Mouse (Mus musculus): ENCODE measurements around the gene Csrp1. TPM values are rescaled to one million over a fixed set of nuclear protein-coding genes. Genes with fewer than 3 reads are reported as not detected.

Gene Csrp1
- total and polyA plus RNA-seq, 3 experiments: 44.4 to 73.0 TPM; not detected in 1

GRCm38 (mm10) chr1:135776596-135776995, 56.7 kb downstream of the Csrp1 start:
- Histone ChIP-seq H3K9me3 (replicated peaks; ENCODE audit: insufficient read depth, low read length) (no peaks in the 10 kb centered on the region), H3K36me3 (ENCODE audit: control insufficient read depth in 1 of 2, insufficient read depth in 2 of 2, low read length in 2 of 2) (peaks cover 0 to 4% of the 10 kb centered on the region in 2 experiments; a peak in 1 of 4 replicates), H3K4me1 (ENCODE audit: control insufficient read depth in 1 of 2, insufficient read depth in 2 of 2, low read length in 2 of 2) (peaks cover 0 to 6% of the 10 kb centered on the region in 2 experiments; a peak in 2 of 4 replicates), H3K27me3 (ENCODE audit: control insufficient read depth in 1 of 2, insufficient read depth in 2 of 2, low read length in 2 of 2) (no peaks in the 10 kb centered on the region), H3K27ac (ENCODE audit: control insufficient read depth, low read depth, low read length) (no peak overlapping the region), H3K4me3 (ENCODE audit: control insufficient read depth in 1 of 2, insufficient read depth in 1 of 2, low read depth in 2 of 2, low read length in 2 of 2) (no peak overlapping the region), H3K79me2 (ENCODE audit: control insufficient read depth, insufficient read depth, low read length, poor library complexity) (no peaks in the 10 kb centered on the region), H3K9ac (ENCODE audit: control insufficient read depth, low read depth, low read length, poor library complexity, severe bottlenecking) (no peak overlapping the region)
- TF ChIP-seq GABPA (IDR thresholded peaks at IDR 0.05; ENCODE audit: low read depth, low read length) (no peak), MEF2A (IDR thresholded peaks at IDR 0.05; ENCODE audit: extremely low read depth, insufficient replicate concordance, low read depth, low read length, poor library complexity, severe bottlenecking) (no peak), SIN3A (IDR thresholded peaks at IDR 0.05; ENCODE audit: low read length) (no peak), ELF1 (IDR thresholded peaks at IDR 0.05; ENCODE audit: low read depth, low read length) (no peak), MYC (IDR thresholded peaks at IDR 0.05; ENCODE audit: low read depth, low read length) (no peak), POLR2AphosphoS5 (IDR thresholded peaks at IDR 0.05; ENCODE audit: borderline replicate concordance, low read depth, low read length) (no peak), USF2 (IDR thresholded peaks at IDR 0.05; ENCODE audit: borderline replicate concordance in 1 of 2, insufficient read depth in 1 of 2, low read depth in 1 of 2, low read length in 2 of 2) (no peak), NRF1 (IDR thresholded peaks at IDR 0.05; ENCODE audit: insufficient read depth, low read depth, low read length, poor library complexity, severe bottlenecking) (no peak), CHD1 (IDR thresholded peaks at IDR 0.05; ENCODE audit: low read depth, low read length) (no peak), ZNF384 (IDR thresholded peaks at IDR 0.05; ENCODE audit: low read depth, low read length) (no peak), CTCF (IDR thresholded peaks at IDR 0.05 in 2 of 3, conservative IDR thresholded peaks at IDR 0.05 in 1 of 3; ENCODE audit: control insufficient read depth in 1 of 3, insufficient read depth in 1 of 3, low read depth in 2 of 3, low read length in 3 of 3, poor library complexity in 1 of 3, severe bottlenecking in 1 of 3) (no peak), MYB (IDR thresholded peaks at IDR 0.05; ENCODE audit: low read depth, low read length) (no peak), TBP (IDR thresholded peaks at IDR 0.05; ENCODE audit: low read depth, low read length) (no peak), TAL1 (IDR thresholded peaks at IDR 0.05; ENCODE audit: low read length) (no peak), ZKSCAN1 (IDR thresholded peaks at IDR 0.05; ENCODE audit: low read depth, low read length) (no peak), MXI1 (IDR thresholded peaks at IDR 0.05; ENCODE audit: low read depth, low read length) (no peak), USF1 (IDR thresholded peaks at IDR 0.05; ENCODE audit: low read depth, low read length) (no peak), JUND (IDR thresholded peaks at IDR 0.05; ENCODE audit: low read depth, low read length) (no peak)
- no peak for DNase-seq (ENCODE audit: low read depth, low spot score)

GRCm38 (mm10) chr1:135777046-135777445, 57.2 kb downstream of the Csrp1 start:
- Histone ChIP-seq H3K27ac (ENCODE audit: control insufficient read depth, low read depth, low read length) (no peak overlapping the region), H3K36me3 (ENCODE audit: control insufficient read depth in 1 of 2, insufficient read depth in 2 of 2, low read length in 2 of 2) (peaks cover 0 to 4% of the 10 kb centered on the region in 2 experiments; a peak in 1 of 4 replicates), H3K4me3 (ENCODE audit: control insufficient read depth in 1 of 2, insufficient read depth in 1 of 2, low read depth in 2 of 2, low read length in 2 of 2) (no peak overlapping the region), H3K9ac (ENCODE audit: control insufficient read depth, low read depth, low read length, poor library complexity, severe bottlenecking) (no peak overlapping the region), H3K9me3 (replicated peaks; ENCODE audit: insufficient read depth, low read length) (no peaks in the 10 kb centered on the region), H3K27me3 (ENCODE audit: control insufficient read depth in 1 of 2, insufficient read depth in 2 of 2, low read length in 2 of 2) (no peaks in the 10 kb centered on the region), H3K4me1 (ENCODE audit: control insufficient read depth in 1 of 2, insufficient read depth in 2 of 2, low read length in 2 of 2) (peaks cover 0 to 6% of the 10 kb centered on the region in 2 experiments; a peak in 2 of 4 replicates), H3K79me2 (ENCODE audit: control insufficient read depth, insufficient read depth, low read length, poor library complexity) (no peaks in the 10 kb centered on the region)
- TF ChIP-seq POLR2AphosphoS2 (IDR thresholded peaks at IDR 0.05; ENCODE audit: low read length) (no peak), TCF12 (IDR thresholded peaks at IDR 0.05; ENCODE audit: low read depth, low read length) (no peak), NELFE (IDR thresholded peaks at IDR 0.05; ENCODE audit: low read depth, low read length) (no peak), TBP (IDR thresholded peaks at IDR 0.05; ENCODE audit: low read depth, low read length) (no peak), CHD1 (IDR thresholded peaks at IDR 0.05; ENCODE audit: low read depth, low read length) (no peak), KAT2A (conservative IDR thresholded peaks at IDR 0.05; ENCODE audit: low read depth, low read length) (no peak), JUND (IDR thresholded peaks at IDR 0.05; ENCODE audit: low read depth, low read length) (no peak), MYB (IDR thresholded peaks at IDR 0.05; ENCODE audit: low read depth, low read length) (no peak), SIN3A (IDR thresholded peaks at IDR 0.05; ENCODE audit: low read length) (no peak), NRF1 (IDR thresholded peaks at IDR 0.05; ENCODE audit: insufficient read depth, low read depth, low read length, poor library complexity, severe bottlenecking) (no peak), MEF2A (IDR thresholded peaks at IDR 0.05; ENCODE audit: extremely low read depth, insufficient replicate concordance, low read depth, low read length, poor library complexity, severe bottlenecking) (no peak), ZMIZ1 (IDR thresholded peaks at IDR 0.05; ENCODE audit: low read depth, low read length) (no peak), GABPA (IDR thresholded peaks at IDR 0.05; ENCODE audit: low read depth, low read length) (no peak), MAFK (IDR thresholded peaks at IDR 0.05; ENCODE audit: borderline replicate concordance, low read depth, low read length) (no peak), ZC3H11A (IDR thresholded peaks at IDR 0.05; ENCODE audit: low read depth, low read length) (no peak), CTCF (IDR thresholded peaks at IDR 0.05 in 2 of 3, conservative IDR thresholded peaks at IDR 0.05 in 1 of 3; ENCODE audit: control insufficient read depth in 1 of 3, insufficient read depth in 1 of 3, low read depth in 2 of 3, low read length in 3 of 3, poor library complexity in 1 of 3, severe bottlenecking in 1 of 3) (no peak), MAX (IDR thresholded peaks at IDR 0.05; ENCODE audit: low read length) (no peak), ZKSCAN1 (IDR thresholded peaks at IDR 0.05; ENCODE audit: low read depth, low read length) (no peak), SMC3 (IDR thresholded peaks at IDR 0.05; ENCODE audit: low read depth, low read length) (no peak), RCOR1 (IDR thresholded peaks at IDR 0.05; ENCODE audit: low read depth, low read length) (no peak)
- no peak for DNase-seq (ENCODE audit: low read depth, low spot score)

All from MEL (cell line).